Mouse (Mus musculus) olfactory bulb, adult 2 months (tissue): ENCODE measurements around the gene Ninl. TPM values are rescaled to one million over a fixed set of nuclear protein-coding genes. Genes with fewer than 3 reads are reported as not detected.
"Not testable (repeated sequence)": the region's sequence is repeated elsewhere in the genome, so short reads cannot be mapped to it uniquely, and the experiment has no call there.

ENCODE experiments used
- H3K27ac ChIP-seq: fragments of 200-500 bp; 2 replicates; pipeline ENCODE4 v1.5.1; 2012; ENCODE audit warnings: low read depth, low read length; ENCODE audit not compliant: insufficient read depth
- H3K4me1 ChIP-seq: fragments of 200-500 bp; 2 replicates; pipeline ENCODE4 v1.6.1; 2012; ENCODE audit warnings: low read length; ENCODE audit not compliant: control insufficient read depth, insufficient read depth
- H3K4me3 ChIP-seq: fragments of 200-500 bp; 2 replicates; pipeline ENCODE4 v1.5.1; 2012; ENCODE audit warnings: mild to moderate bottlenecking, low read depth, low read length, moderate library complexity; ENCODE audit not compliant: insufficient read depth
- CTCF ChIP-seq: fragments of 200-500 bp; IDR thresholded peaks from 2 replicates; pipeline ENCODE4 v1.5.1; 2012; ENCODE audit warnings: low read depth, mild to moderate bottlenecking, low read length, moderate library complexity; ENCODE audit not compliant: insufficient read depth
- POLR2A ChIP-seq: fragments of 200-500 bp; IDR thresholded peaks from 2 replicates; pipeline ENCODE4 v1.6.1; 2012; ENCODE audit warnings: mild to moderate bottlenecking, low read depth, low read length, moderate library complexity; ENCODE audit not compliant: insufficient read depth
- WGBS: fragments of 180-500 bp; shearing (Covaris S2); methylation state at CpG from one replicate; pipeline ENCODE4 v1.1.7; 2018; 5-methylcytosine and 5-hydroxymethylcytosine counted together
- polyA plus RNA-seq: library from polyadenylated mRNA; stranded (reverse); fragments of >200 nt; gene quantifications from 2 replicates; pipeline ENCODE4 v1.2.4, GENCODE M21; 2012; ENCODE audit warnings: low replicate concordance; ENCODE audit not compliant: missing spikeins, insufficient read depth, insufficient read length

Gene Ninl
- polyA plus RNA-seq, 1 experiment = not detected

DNA sequence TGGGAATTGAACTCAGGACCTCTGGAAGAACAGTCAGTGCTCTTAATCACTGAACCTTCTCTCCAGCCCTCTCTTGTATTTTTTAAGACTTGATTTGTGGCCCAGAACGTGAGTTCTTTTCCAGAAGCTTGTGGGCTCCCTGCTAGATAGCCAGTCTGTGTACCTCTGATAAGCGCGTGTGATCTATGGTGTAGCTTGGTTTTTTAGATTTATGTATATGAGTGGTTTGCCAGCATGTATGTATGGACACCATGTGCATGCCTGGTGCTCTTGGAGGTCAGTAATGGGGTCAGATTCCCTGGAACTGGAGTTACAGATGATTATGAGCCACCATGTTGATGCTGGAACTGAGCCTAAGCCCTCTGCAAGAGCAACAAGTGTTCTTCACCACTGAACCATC lies 118.6 kb downstream of the Ninl start:
- H3K27ac ChIP-seq = no peak overlapping the region
- H3K4me1 ChIP-seq = no peaks in the 10 kb centered on the region
- 92% methylated on average over 3 of the region's 3 CpGs for WGBS
- TF ChIP-seq CTCF = no peak
- H3K4me3 ChIP-seq = no peak overlapping the region

DNA sequence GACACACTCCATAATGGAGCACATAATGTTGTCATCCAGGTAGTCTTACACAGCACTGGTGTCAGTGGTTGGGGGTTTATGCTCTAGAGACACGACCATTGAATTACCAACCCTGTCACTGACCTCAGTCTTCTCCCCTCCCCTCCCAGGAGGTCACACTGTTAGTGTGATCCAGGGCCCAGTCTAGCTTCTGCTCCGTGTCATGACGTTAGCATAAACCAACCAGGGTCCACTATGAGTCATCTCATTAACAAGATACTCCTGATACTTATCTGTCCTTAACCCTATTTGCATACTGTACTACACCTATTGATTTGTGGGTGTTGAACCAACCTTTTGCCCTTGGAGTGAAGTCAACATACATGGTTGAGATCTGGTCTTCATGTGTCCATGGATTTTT lies 120.5 kb downstream of the Ninl start:
- TF ChIP-seq CTCF = no peak
- TF ChIP-seq POLR2A = no peak
- Histone ChIP-seq H3K4me1 (no peaks in the 10 kb centered on the region), H3K27ac (no peak overlapping the region), H3K4me3 (no peak overlapping the region)
- WGBS = 93% methylated on average over 3 of the region's 3 CpGs

DNA sequence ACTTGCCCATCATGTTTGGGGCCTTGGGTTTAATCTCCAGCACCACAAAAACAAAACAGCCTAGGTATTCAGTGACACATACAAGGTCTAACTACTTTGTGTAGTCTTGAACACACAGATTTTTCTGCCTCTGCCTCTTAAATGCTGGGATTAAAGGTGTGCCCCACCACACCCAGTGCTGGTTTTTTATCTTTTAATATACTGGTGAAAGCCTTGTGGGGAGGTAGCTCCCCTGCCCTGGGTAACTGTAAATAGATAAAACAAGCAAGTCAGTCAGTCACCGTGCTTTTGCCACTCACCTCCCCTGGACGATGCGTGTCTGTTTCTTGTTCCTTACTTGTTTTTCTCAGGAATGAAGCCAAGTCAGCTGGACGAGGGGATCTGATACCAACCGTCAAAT lies 123.4 kb downstream of the Ninl start:
- WGBS = 86% methylated on average over 5 of the region's 5 CpGs
- H3K27ac ChIP-seq = no peak overlapping the region
- no peaks in the 10 kb centered on the region for H3K4me1 ChIP-seq
- TF ChIP-seq POLR2A (no peak), CTCF (no peak)
- no peak overlapping the region for H3K4me3 ChIP-seq

DNA sequence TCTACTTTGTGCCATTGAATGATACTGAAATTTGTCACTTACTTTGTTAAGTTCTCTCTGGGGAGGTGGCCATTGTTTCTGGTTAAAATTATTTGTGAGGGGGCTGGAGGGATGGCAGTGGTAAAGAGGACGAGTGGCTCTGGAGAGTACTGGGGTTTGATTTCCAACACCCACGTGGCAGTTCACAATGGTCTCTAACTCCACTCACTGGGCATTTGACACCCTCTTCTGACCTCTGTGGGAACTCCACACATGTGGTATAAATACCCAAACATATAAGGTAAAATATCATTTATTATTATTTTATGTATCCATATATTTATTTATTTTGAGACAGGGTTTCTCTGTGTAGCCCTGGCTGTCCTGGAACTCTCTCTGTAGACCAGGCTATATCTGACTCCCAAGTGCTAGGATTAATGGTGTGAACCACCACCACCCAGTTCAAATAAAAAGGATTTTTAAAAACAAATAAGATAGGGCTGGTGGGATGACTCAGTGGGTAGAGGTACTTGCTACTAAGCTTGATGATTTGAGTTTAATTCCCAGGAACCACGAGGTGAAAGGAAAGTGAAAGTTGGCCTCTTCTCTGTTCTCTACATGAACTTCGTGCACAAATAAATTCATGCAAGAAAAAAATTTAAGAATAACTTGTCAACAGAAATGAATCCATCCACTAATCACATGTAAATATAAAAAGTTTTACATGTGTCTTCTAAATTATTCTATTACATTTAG lies 124.2 kb downstream of the Ninl start:
- TF ChIP-seq POLR2A (no peak), CTCF (no peak)
- H3K4me3 ChIP-seq = no peak overlapping the region
- no peaks in the 10 kb centered on the region for H3K4me1 ChIP-seq
- 79% methylated on average over 4 of the region's 4 CpGs for WGBS
- no peak overlapping the region for H3K27ac ChIP-seq

GRCm38 (mm10) chr2:150910295-150910881 lies 128.8 kb downstream of the Ninl start:
- no peaks in the 10 kb centered on the region for H3K4me1 ChIP-seq
- TF ChIP-seq CTCF (no peak), POLR2A (no peak)
- WGBS = 25% methylated on average over 10 of the region's 10 CpGs
- no peak overlapping the region for H3K27ac ChIP-seq
- no peak overlapping the region for H3K4me3 ChIP-seq

GRCm38 (mm10) chr2:150909429-150910039 lies 129.6 kb downstream of the Ninl start:
- under 1% methylated on average over 35 of the region's 35 CpGs for WGBS
- Histone ChIP-seq H3K4me1 (no peaks in the 10 kb centered on the region), H3K4me3 (peak overlapping the region; percentile 68), H3K27ac (no peak overlapping the region)
- no peak for TF ChIP-seq CTCF
- TF ChIP-seq POLR2A = no peak

DNA sequence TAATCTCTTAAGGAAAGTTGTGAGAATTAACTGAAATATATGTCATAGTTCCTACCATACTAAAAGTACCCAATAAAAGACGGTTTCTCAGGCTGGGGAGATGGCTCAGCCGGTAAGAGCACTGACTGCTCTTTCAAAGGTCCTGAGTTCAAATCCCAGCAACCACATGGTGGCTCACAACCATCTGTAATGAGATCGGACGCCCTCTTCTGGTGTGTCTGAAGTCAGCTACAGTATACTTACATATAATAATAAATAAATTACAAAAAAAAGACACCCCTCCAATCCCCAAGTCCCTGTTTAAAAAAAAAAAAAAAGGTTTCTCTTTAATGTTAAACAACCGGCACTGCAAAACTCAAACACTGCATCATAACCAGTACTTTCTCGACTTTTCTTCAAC lies 130.3 kb downstream of the Ninl start:
- not testable (repeated sequence) for H3K4me1 ChIP-seq, H3K4me3 ChIP-seq, H3K27ac ChIP-seq
- 45% methylated on average over 6 of the region's 6 CpGs for WGBS

- Histone ChIP-seq H3K27ac (peak within 1 kb of the TSS; percentile 81), H3K4me1 (0 out of 2 replicates have a peak, but pooled peaks cover 2% of the 10 kb centered on the region), H3K4me3 (peak within 1 kb of the TSS; percentile 92)
- TF ChIP-seq POLR2A (no peak), CTCF (no peak)
- WGBS = 35% methylated on average over 9 of the region's 9 CpGs
These were observed 134.2 kb downstream of the Ninl start, which contains the start of gene Gins1 for GRCm38 (mm10) chr2:150904936-150905450. Gene Gins1, plus strand, starts transcription at chr2:150905400.

GRCm38 (mm10) chr2:150904272-150904935 lies 134.8 kb downstream of the Ninl start, which contains the start of gene Abhd12:
Gene Abhd12, minus strand, starts transcription at chr2:150904741.
- TF ChIP-seq CTCF (no peak), POLR2A (peak; percentile 97)
- 0 out of 2 replicates have a peak, but pooled peaks cover 2% of the 10 kb centered on the region for H3K4me1 ChIP-seq
- H3K4me3 ChIP-seq = peak within 1 kb of the TSS; percentile 92

More at GRCm38 (mm10) chr2:150904272-150904935, 134.8 kb downstream of the Ninl start, which contains the start of gene Abhd12:
- under 1% methylated on average over 72 of the region's 72 CpGs for WGBS
- H3K27ac ChIP-seq = peak within 1 kb of the TSS; percentile 81
